Mouse (Mus musculus) lung, embryonic 15.5 days (tissue): ENCODE data around the gene B3gat3. TPM values are rescaled to one million over a fixed set of nuclear protein-coding genes. Genes with fewer than 3 reads are reported as not detected.

Source experiments
- ATAC-seq: fragments of 200-750 bp; cut with Nextera tagmentation; 2 replicates; pipeline ENCODE4 v1.8.0; 2017; ENCODE audit warnings: moderate number of reproducible peaks, borderline replicate concordance; ENCODE audit not compliant: low FRiP score, low TSS enrichment; ENCODE audit errors: extremely low read depth
- H3K27ac ChIP-seq: fragments of 300-500 bp; sonication (generic); 2 replicates; pipeline ENCODE4 v1.5.1; 2015; ENCODE audit warnings: moderate library complexity, mild to moderate bottlenecking, inconsistent platforms
- H3K27me3 ChIP-seq: fragments of 300-500 bp; sonication (generic); 2 replicates; pipeline ENCODE4 v1.6.1; 2015; ENCODE audit warnings: inconsistent platforms
- H3K36me3 ChIP-seq: fragments of 300-500 bp; sonication (generic); 2 replicates; pipeline ENCODE4 v1.6.1; 2015; ENCODE audit warnings: inconsistent platforms
- H3K4me1 ChIP-seq: fragments of 300-500 bp; sonication (generic); 2 replicates; pipeline ENCODE4 v1.6.1; 2015; ENCODE audit warnings: inconsistent platforms
- H3K4me2 ChIP-seq: fragments of 300-500 bp; sonication (generic); 2 replicates; pipeline ENCODE4 v1.6.1; 2015; ENCODE audit warnings: inconsistent platforms, mild to moderate bottlenecking, moderate library complexity
- H3K4me3 ChIP-seq: fragments of 300-500 bp; sonication (generic); 2 replicates; pipeline ENCODE4 v1.5.1; 2015; ENCODE audit warnings: mild to moderate bottlenecking, inconsistent platforms
- H3K9ac ChIP-seq: fragments of 300-500 bp; sonication (generic); 2 replicates; pipeline ENCODE4 v1.6.1; 2015; ENCODE audit warnings: inconsistent platforms
- H3K9me3 ChIP-seq: fragments of 300-500 bp; sonication (generic); 2 replicates; pipeline ENCODE4 v1.6.1; 2016; ENCODE audit warnings: inconsistent platforms
- WGBS: fragments of 180-500 bp; shearing (Covaris S2); methylation state at CpG from one replicate; pipeline ENCODE4 v1.1.7; 2015; 5-methylcytosine and 5-hydroxymethylcytosine counted together
- polyA plus RNA-seq: library from polyadenylated mRNA; unstranded; fragments of >200 nt; fragmentation: Nextera tagmentation; extraction: Ambion mirVana; gene quantifications from 2 replicates; pipeline ENCODE4 v1.2.1, GENCODE M21; 2015

The B3gat3 gene
- polyA plus RNA-seq, 1 experiment from 2014 or later, result 46.1 TPM

DNA sequence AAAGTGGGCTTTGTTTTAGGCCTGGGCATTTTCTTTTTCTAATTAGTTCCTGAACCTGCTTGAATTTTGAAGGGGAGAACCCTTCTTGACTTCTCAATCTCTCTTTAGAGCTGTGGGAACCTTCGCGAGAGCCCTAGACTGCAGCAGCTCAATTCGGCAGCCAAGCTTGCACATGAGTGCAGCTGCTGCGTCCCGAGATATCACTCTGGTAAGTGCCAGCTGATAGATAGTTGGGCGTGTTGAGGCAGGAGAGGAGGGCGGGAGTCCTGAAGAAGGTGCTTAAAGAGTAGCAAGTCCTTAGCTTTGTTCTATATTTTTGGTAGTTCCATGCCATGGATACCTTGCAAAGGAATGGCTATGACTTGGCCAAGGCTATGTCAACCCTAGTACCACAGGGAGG is 26.8 kb downstream of the B3gat3 start:
- Histone ChIP-seq H3K4me2 (no peak overlapping the region), H3K27ac (no peak overlapping the region), H3K9ac (no peak overlapping the region), H3K4me3 (no peak overlapping the region), H3K4me1 (peaks cover 26% of the 10 kb centered on the region), H3K27me3 (no peaks in the 10 kb centered on the region), H3K9me3 (no peaks in the 10 kb centered on the region), H3K36me3 (peaks cover 72% of the 10 kb centered on the region)
- 86% methylated on average over 7 of the region's 7 CpGs for WGBS
- no peak for ATAC-seq

DNA sequence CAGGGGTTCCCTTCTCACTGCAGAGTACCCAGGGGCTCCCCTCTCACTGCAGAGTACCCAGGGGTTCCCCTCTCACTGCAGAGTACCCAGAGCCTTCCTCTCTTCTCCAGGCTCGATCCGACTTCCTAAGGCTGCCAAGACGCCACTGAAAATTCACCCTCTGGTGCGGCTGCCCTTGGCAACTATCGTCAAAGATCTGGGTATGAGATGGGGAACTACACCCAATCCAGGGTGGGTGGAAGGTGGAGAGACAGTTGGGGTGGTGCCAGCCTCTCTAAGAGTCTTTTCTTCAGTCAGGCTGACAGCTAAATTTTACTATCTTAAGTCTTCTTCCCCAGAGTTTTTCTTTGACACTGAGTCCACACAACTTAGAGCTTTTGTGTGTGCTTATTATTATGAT is 30.0 kb downstream of the B3gat3 start:
- Histone ChIP-seq H3K27me3 (no peaks in the 10 kb centered on the region), H3K9ac (no peak overlapping the region), H3K4me1 (peaks cover 20% of the 10 kb centered on the region), H3K9me3 (no peaks in the 10 kb centered on the region), H3K4me3 (no peak overlapping the region), H3K27ac (no peak overlapping the region), H3K36me3 (peaks cover 69% of the 10 kb centered on the region), H3K4me2 (no peak overlapping the region)
- 80% methylated on average over 5 of the region's 5 CpGs for WGBS
- no peak for ATAC-seq

DNA sequence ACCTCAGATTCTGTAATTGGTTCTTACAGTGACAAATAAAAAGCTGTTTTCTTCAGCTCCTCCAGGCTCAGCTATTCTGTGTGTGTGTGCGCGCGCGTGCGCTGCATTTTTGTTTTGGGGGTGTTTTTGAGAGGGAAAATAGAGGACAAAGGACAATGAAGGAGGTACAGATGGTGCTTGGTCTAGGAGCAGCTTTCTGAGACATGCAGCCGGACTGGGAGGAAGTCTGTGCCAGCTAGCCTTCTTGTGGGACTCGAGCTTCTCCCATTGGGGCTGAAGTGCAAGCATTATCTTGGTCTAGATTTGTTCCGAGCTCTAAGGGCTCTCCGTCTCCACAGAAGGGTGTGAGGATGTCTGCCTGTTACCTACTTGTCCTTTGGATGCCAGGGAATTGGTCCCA is 32.1 kb downstream of the B3gat3 start:
- 87% methylated on average over 9 of the region's 9 CpGs for WGBS
- Histone ChIP-seq H3K9ac (no peak overlapping the region; the same call in 1 of the 2 replicates), H3K4me2 (peak overlapping the region; percentile 65; the same call in 1 of the 2 replicates), H3K27ac (no peak overlapping the region), H3K36me3 (peaks cover 64% of the 10 kb centered on the region), H3K4me3 (no peak overlapping the region), H3K9me3 (no peaks in the 10 kb centered on the region), H3K27me3 (no peaks in the 10 kb centered on the region), H3K4me1 (peaks cover 19% of the 10 kb centered on the region)
- ATAC-seq, result no peak

DNA sequence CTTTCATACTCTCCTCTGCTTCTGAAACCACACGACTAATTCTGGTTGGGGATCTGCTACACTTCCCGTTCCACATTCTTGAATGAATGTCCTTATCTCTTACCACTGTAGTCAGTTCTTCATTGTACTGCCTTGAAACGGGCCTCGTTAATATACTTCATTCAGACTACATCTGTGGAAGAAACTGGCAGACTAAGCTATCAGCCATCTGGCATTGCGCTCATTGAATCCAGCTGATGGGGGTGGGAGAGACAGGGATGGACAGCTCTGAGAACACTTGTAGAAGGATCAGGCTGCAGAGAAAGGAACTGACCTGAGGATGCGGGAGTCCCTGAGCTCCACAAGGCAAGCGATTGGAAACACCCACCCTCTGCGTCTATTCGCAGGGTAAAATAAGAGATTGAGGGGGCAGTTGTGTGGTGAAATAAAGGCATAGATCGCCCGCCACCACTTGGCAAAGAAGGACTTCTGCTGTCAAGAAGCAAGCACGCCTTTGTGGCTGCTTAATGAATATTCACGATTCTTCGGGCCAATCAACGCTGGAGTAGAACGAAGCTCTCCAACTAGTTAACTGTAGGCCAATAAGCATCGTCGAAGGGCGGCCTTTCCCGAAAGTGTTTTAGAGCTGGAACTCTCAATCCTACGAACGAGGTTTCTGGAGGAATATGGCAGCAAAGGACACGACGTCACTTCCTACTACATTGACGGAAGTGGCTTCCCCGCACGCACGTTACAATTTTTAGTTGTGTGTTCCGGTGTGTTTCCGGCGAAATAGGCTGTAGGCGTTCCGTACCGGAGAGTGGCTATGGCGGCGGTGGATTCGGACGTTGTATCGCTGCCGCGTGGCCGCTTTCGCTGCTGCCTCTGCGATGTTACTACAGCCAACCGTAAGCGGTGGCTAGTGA is 33.2 kb downstream of the B3gat3 start, which contains the start of gene Tut1:
TSS of gene Tut1 (plus strand) at position 713 of the 905 bp plus-strand sequence.
- peak within 1 kb of the TSS; percentile 66 for H3K27ac ChIP-seq
- H3K4me1 ChIP-seq, result peaks cover 19% of the 10 kb centered on the region
- peak; percentile 97 for ATAC-seq
- peak within 1 kb of the TSS; percentile 57 for H3K9ac ChIP-seq
- WGBS, result 3% methylated on average over 46 of the region's 46 CpGs
- peaks cover 60% of the 10 kb centered on the region for H3K36me3 ChIP-seq
- H3K9me3 ChIP-seq, result no peaks in the 10 kb centered on the region
- peak within 1 kb of the TSS; percentile 65 for H3K4me2 ChIP-seq
- H3K27me3 ChIP-seq, result no peaks in the 10 kb centered on the region
- peak within 1 kb of the TSS; percentile 63 for H3K4me3 ChIP-seq

DNA sequence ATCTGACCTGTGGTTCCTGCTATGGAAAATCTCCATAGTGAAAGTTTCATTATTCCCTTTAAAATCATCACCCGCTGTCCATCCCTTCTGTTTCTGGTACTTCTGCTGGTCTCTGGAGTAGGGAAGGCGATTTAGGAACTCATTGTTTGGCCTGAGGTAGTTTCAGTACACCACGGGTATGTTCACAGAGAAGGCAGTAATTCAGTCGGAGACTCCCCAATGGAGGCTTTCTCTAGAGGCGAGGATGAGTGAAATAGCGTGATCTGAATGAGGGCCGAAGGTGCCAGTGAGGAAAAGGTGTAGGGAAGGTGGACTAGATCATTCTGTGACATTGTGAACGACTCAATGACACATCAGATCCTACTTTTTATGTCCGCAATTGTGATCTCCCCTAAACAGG is 34.0 kb downstream of the B3gat3 start:
- H3K9ac ChIP-seq, result peak overlapping the region; percentile 57
- H3K27ac ChIP-seq, result peak overlapping the region; percentile 66
- peaks cover 19% of the 10 kb centered on the region for H3K4me1 ChIP-seq
- peaks cover 58% of the 10 kb centered on the region for H3K36me3 ChIP-seq
- H3K4me2 ChIP-seq, result peak overlapping the region; percentile 64
- ATAC-seq, result no peak
- 10% methylated on average over 9 of the region's 9 CpGs for WGBS
- H3K9me3 ChIP-seq, result no peaks in the 10 kb centered on the region
- H3K4me3 ChIP-seq, result peak overlapping the region; percentile 63
- no peaks in the 10 kb centered on the region for H3K27me3 ChIP-seq

DNA sequence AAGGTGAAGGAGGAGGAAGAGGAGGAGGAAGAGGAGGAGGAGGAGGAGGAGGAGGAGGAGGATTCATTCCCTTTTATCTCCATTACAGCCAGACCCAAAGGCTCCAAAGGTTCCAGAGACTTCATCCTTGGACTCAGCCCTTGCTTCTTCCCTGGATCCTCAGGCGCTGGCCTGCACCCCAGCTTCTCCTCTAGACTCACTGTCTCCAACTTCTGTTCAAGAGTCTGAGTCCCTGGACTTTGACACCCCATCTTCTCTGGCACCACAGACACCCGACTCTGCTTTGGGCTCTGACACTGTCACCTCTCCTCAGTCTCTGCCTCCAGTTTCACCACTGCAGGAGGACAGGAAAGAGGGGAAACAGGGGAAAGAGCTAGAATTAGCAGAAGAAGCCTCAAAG is 42.1 kb downstream of the B3gat3 start:
- peaks cover 74% of the 10 kb centered on the region for H3K36me3 ChIP-seq
- 79% methylated on average over 2 of the region's 2 CpGs for WGBS

DNA sequence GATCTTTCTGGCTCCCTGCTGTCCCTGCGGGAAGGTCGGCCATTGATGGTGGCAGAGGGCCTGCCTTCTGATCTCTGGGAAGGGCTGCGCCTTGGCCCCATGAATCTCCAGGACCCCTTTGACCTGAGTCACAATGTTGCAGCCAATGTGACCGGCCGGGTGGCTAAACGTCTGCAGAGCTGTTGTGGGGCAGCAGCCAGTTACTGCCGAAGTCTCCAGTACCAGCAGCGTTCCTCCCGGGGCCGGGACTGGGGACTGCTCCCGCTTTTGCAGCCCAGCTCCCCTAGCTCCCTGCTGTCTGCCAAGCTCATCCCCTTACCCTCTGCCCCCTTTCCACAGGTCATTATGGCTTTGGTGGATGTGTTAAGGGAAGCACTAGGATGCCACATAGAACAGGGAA is 44.9 kb downstream of the B3gat3 start:
- Histone ChIP-seq H3K36me3 (peaks cover 66% of the 10 kb centered on the region), H3K4me1 (peaks cover 19% of the 10 kb centered on the region), H3K27ac (no peak overlapping the region), H3K4me2 (no peak overlapping the region), H3K9ac (no peak overlapping the region), H3K4me3 (no peak overlapping the region), H3K27me3 (no peaks in the 10 kb centered on the region), H3K9me3 (no peaks in the 10 kb centered on the region)
- WGBS, result 86% methylated on average over 11 of the region's 11 CpGs
- no peak for ATAC-seq

More for the DNA sequence above, 42.1 kb downstream of the B3gat3 start:
- Histone ChIP-seq H3K9me3 (no peaks in the 10 kb centered on the region), H3K4me2 (no peak overlapping the region), H3K9ac (no peak overlapping the region), H3K4me1 (peaks cover 10% of the 10 kb centered on the region), H3K27me3 (no peaks in the 10 kb centered on the region), H3K27ac (no peak overlapping the region), H3K4me3 (no peak overlapping the region)
- ATAC-seq, result no peak

DNA sequence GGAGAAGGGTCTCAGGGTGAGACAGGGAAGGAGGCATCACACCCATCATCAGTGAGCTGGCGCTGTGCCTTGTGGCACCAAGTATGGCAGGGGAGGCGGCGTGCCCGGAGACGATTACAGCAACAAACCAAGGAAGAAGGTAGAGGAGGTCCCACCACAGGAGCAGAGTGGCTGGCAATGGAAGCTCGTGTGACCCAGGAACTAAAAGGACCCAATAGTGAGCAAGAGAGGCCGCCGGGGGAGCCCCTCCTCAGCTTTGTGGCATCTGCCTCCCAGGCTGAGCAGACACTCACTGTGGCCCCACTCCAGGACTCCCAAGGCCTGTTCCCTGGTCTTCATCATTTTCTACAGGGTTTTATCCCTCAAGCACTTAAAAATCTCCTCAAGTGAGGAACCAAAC is 45.6 kb downstream of the B3gat3 start:
- H3K9ac ChIP-seq, result peak overlapping the region; percentile 61
- no peaks in the 10 kb centered on the region for H3K9me3 ChIP-seq
- 65% methylated on average over 8 of the region's 8 CpGs for WGBS
- H3K4me1 ChIP-seq, result peaks cover 19% of the 10 kb centered on the region
- peak overlapping the region; percentile 55 for H3K4me2 ChIP-seq
- peak overlapping the region; percentile 82 for H3K4me3 ChIP-seq
- no peak for ATAC-seq
- H3K36me3 ChIP-seq, result peaks cover 66% of the 10 kb centered on the region
- H3K27me3 ChIP-seq, result no peaks in the 10 kb centered on the region
- H3K27ac ChIP-seq, result peak overlapping the region; percentile 94

DNA sequence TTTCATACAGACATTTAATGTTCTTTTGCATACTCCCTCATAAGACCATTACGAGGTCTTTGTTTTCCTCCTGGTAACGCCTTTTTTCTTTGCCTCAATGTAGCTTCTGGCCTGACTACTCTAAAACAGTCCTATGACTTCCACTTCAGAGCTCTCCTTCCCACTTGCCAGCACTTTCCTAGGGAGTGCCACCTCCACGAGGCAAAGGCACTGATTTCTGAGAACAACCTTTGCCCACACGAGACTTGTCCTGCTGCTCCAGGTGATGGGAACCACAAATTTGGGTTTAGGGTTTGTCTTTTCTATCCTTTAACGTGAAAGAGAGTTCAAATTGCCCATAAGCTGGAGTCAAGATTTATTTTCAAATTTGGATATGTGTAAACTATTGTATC is 46.0 kb downstream of the B3gat3 start:
- peak overlapping the region; percentile 61 for H3K9ac ChIP-seq
- peaks cover 19% of the 10 kb centered on the region for H3K4me1 ChIP-seq
- peak overlapping the region; percentile 82 for H3K4me3 ChIP-seq
- no peaks in the 10 kb centered on the region for H3K9me3 ChIP-seq
- H3K27me3 ChIP-seq, result no peaks in the 10 kb centered on the region
- peaks cover 66% of the 10 kb centered on the region for H3K36me3 ChIP-seq
- WGBS, result 33% methylated on average over 5 of the region's 5 CpGs
- peak overlapping the region; percentile 55 for H3K4me2 ChIP-seq
- no peak for ATAC-seq
- H3K27ac ChIP-seq, result peak overlapping the region; percentile 94

DNA sequence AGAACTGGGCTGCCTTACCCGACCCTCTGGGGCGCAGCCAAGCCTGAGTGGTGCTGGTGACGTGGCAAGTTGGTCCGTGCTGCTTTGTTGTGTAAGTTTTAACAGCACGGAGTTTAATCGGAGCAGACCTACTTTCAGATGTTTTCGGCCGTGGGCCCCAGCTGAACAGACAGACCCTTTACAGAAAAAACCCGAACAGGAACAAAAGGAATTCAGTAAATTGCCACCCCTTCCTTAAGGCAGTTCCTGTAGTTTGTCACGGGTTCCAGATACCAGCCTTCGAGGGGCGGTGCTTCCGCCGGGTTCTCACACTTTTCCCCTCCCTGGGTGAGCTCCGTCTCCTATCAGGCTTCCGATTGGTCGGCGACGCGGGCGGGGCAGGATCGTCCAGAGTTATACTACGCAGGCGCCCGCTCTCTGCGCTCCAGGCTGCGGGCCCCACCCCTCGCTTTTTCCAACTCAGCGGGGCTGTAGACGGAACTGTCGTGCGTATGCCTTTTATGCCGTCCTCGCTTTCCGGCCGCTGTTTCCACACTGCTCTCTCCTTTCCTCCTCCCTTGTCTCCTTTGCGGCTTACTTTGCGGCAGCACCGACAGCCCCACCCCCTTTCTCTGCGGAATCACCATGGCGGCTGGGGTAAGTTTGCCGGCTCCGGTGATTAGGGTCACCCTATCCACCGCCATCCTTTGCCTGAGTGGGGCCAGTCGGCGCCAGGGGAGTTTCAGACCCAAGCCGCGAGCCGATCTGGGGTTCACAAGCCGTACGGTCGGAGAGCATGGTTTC is 46.6 kb downstream of the B3gat3 start, which contains the start of gene Eef1g:
TSS of gene Eef1g (plus strand) at position 452 of the 783 bp plus-strand sequence.
- Histone ChIP-seq H3K4me1 (peaks cover 19% of the 10 kb centered on the region), H3K4me2 (peak within 1 kb of the TSS; percentile 61), H3K27me3 (no peaks in the 10 kb centered on the region), H3K9me3 (no peaks in the 10 kb centered on the region), H3K4me3 (peak within 1 kb of the TSS; percentile 82), H3K36me3 (peaks cover 66% of the 10 kb centered on the region), H3K27ac (peak within 1 kb of the TSS; percentile 94), H3K9ac (peak within 1 kb of the TSS; percentile 91)
- WGBS, result under 1% methylated on average over 52 of the region's 52 CpGs
- peak; percentile 99 for ATAC-seq

DNA sequence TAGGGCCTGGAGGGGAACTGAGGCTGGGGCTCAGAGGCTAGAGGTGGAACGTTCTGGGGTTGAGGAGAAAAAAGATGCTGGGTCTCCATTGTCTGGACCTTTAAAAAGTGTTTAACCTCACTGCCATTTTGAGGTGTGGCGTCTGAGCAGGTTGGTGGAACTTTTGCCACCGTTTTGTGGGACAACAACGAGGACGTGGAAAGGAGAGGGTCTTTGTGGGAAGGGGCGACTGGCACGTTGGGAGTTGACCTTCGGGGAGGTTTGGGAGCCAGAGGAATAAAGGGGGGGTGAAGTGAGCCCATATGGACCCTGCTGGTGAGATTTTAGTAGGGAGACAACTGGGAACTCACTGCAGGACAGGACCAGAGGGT is 47.2 kb downstream of the B3gat3 start:
- 0% methylated on average over 8 of the region's 8 CpGs for WGBS
- Histone ChIP-seq H3K4me2 (peak overlapping the region; percentile 61), H3K4me3 (peak overlapping the region; percentile 82), H3K27me3 (no peaks in the 10 kb centered on the region), H3K36me3 (peaks cover 66% of the 10 kb centered on the region), H3K27ac (peak overlapping the region; percentile 84), H3K9ac (peak overlapping the region; percentile 91), H3K9me3 (no peaks in the 10 kb centered on the region), H3K4me1 (peaks cover 19% of the 10 kb centered on the region)
- ATAC-seq, result no peak
